Comparison of ENCODE assay signal across 8 mouse cellular contexts in the genomic region with DNA sequence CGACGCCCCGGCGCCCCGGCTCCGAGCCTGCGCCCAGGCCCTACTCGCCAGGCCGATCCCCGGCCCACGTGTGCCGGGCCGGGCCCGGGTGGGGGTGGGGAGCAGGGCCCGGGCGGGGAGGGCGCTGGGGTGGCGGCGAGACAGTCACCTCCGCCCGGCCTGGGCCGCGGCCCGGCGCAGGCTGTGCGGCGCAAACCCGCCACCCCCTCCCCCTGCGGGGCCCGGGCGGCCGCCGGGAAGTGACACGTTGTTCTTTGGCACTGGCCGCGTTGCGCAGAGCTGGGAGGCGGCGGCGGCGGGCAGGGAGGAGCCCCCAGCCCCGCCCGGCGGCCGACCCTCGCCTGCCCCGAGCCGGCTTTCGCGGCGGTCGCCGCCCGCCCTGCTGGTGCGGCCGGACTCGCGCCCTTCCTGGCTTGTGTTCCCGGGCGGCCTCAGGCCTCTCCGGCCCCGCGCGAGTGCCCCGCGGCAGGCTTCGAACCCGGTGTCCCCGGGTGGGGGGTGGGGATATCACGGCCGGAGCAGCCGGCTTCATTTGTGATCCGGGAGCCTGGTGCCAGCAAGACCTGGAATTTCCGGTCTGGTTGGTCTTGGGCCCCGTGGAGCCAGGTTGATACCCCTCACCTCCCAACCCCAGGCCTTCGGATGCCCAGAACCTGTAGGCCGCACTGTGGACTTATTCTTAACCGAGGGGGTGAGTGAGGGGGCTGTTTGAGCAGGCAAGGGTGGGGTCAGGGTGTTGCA. TPM values are rescaled to one million over a fixed set of nuclear protein-coding genes. Genes with fewer than 3 reads are reported as not detected.
DNase-seq lines count a peak whose midpoint lies in the region; ATAC-seq and TF ChIP-seq lines count a peak whose summit lies in the region.

No protein-coding gene starts in this region.

- H3ac ChIP-seq in C2C12 (ENCODE audit: control insufficient read depth, insufficient read length, low read depth) = peak overlapping the region; percentile 94

- under 1% methylated on average over 62 of the region's 78 CpGs for WGBS in embryonic facial prominence, embryonic 11.5 days
- WGBS in heart, embryonic 10.5 days = under 1% methylated on average over 67 of the region's 78 CpGs
- 1% methylated on average over 65 of the region's 78 CpGs for WGBS in kidney, adult 2 months

- H3K4me3 ChIP-seq in C2C12 (ENCODE audit: insufficient read depth, poor library complexity, severe bottlenecking) = peak overlapping the region; percentile 93
- H3K4me3 ChIP-seq in embryonic facial prominence, embryonic 11.5 days (ENCODE audit: low read depth, low read length) = peak overlapping the region; percentile 80
- H3K4me3 ChIP-seq in heart, embryonic 10.5 days = peak overlapping the region; percentile 99
- peak overlapping the region; percentile 98 for H3K4me3 ChIP-seq in kidney, adult 2 months (ENCODE audit: insufficient read depth, low read depth, low read length)

- peaks cover 7% of the 10 kb centered on the region for H3K4me1 ChIP-seq in embryonic facial prominence, embryonic 11.5 days (ENCODE audit: control insufficient read depth, insufficient read depth, low read length)
- H3K4me1 ChIP-seq in heart, embryonic 10.5 days = peaks cover 18% of the 10 kb centered on the region
- peaks cover 5% of the 10 kb centered on the region; the same call in 1 of the 2 replicates for H3K4me1 ChIP-seq in kidney, adult 2 months (ENCODE audit: control insufficient read depth, insufficient read depth, low read length)

- peak; percentile 7 for ATAC-seq in embryonic facial prominence, embryonic 11.5 days (replicated peaks; ENCODE audit: insufficient number of reproducible peaks, low FRiP score, low TSS enrichment, low read depth)

- TF ChIP-seq POLR2A in kidney, adult 2 months (IDR thresholded peaks at IDR 0.05; ENCODE audit: low read depth, low read length) = no peak

- H3K4me2 ChIP-seq in embryonic facial prominence, embryonic 11.5 days (ENCODE audit: low read depth, low read length) = peak overlapping the region; percentile 91

- H3K9ac ChIP-seq in embryonic facial prominence, embryonic 11.5 days (replicated peaks; ENCODE audit: low read length) = peak overlapping the region; percentile 97

- H3K27ac ChIP-seq in embryonic facial prominence, embryonic 11.5 days (replicated peaks; ENCODE audit: low read depth, low read length) = peak overlapping the region; percentile 93
- H3K27ac ChIP-seq in heart, embryonic 10.5 days = peak overlapping the region; percentile 98
- H3K27ac ChIP-seq in kidney, adult 2 months (ENCODE audit: insufficient read depth, low read depth, low read length) = peak overlapping the region; percentile 67

- H3K9me3 ChIP-seq in embryonic facial prominence, embryonic 11.5 days (replicated peaks; ENCODE audit: control insufficient read depth, low read length) = no peaks in the 10 kb centered on the region
- H3K9me3 ChIP-seq in heart, embryonic 10.5 days = no peaks in the 10 kb centered on the region

- H3K27me3 ChIP-seq in C2C12 (ENCODE audit: control insufficient read depth, insufficient read depth, insufficient read length) = no peaks in the 10 kb centered on the region
- no peaks in the 10 kb centered on the region for H3K27me3 ChIP-seq in embryonic facial prominence, embryonic 11.5 days (ENCODE audit: control insufficient read depth, insufficient read depth, low read length)
- H3K27me3 ChIP-seq in heart, embryonic 10.5 days (ENCODE audit: insufficient read depth, poor library complexity, severe bottlenecking) = no peaks in the 10 kb centered on the region
- no peaks in the 10 kb centered on the region for H3K27me3 ChIP-seq in kidney, adult 2 months (replicated peaks; ENCODE audit: control insufficient read depth, insufficient read depth, low read length)

- H3K79me2 ChIP-seq in C2C12 (ENCODE audit: control insufficient read depth, insufficient read depth) = peaks cover 53% of the 10 kb centered on the region

- peaks cover 42% of the 10 kb centered on the region for H3K79me3 ChIP-seq in C2C12 (ENCODE audit: low read depth)

- TF ChIP-seq CTCF in C2C12 (IDR thresholded peaks at IDR 0.05; ENCODE audit: control insufficient read depth, insufficient read depth, insufficient read length) = no peak
- TF ChIP-seq CTCF in kidney, adult 2 months (conservative IDR thresholded peaks at IDR 0.05; ENCODE audit: insufficient read depth, insufficient read length, low read depth, low read length) = no peak

- peak; percentile 54 for DNase-seq in T-cell, adult 2 months (ENCODE audit: low spot score)
- peak; percentile 37 for DNase-seq in embryonic facial prominence, embryonic 11.5 days (ENCODE audit: low spot score)
- no peak for DNase-seq in heart, embryonic 10.5 days (ENCODE audit: low spot score)
- DNase-seq in kidney, adult 2 months = peak; percentile 64
- DNase-seq in lung, adult 18-20 months = peak; percentile 53 to 69
- DNase-seq in ovary, postnatal 14 days (ENCODE audit: low spot score) = peak; percentile 42
- DNase-seq in urinary bladder, postnatal 14 days (ENCODE audit: low spot score) = peak; percentile 75

- peaks cover 39% of the 10 kb centered on the region for H3K36me3 ChIP-seq in C2C12 (ENCODE audit: control insufficient read depth, insufficient read depth)
- H3K36me3 ChIP-seq in embryonic facial prominence, embryonic 11.5 days (replicated peaks; ENCODE audit: control insufficient read depth, insufficient read depth, low read depth, low read length) = peaks cover 9% of the 10 kb centered on the region
- H3K36me3 ChIP-seq in heart, embryonic 10.5 days = peaks cover 44% of the 10 kb centered on the region
- peaks cover 1% of the 10 kb centered on the region; the same call in 1 of the 2 replicates for H3K36me3 ChIP-seq in kidney, adult 2 months (ENCODE audit: control insufficient read depth, insufficient read depth, low read length)

TF ChIP-seq in C2C12, 6 proteins besides CTCF, POLR2A, EP300 and RAD21:
- TF ChIP-seq USF1 (IDR thresholded peaks at IDR 0.05; ENCODE audit: low read depth) = no peak
- no peak for TF ChIP-seq MYOD1 (IDR thresholded peaks at IDR 0.05; ENCODE audit: control insufficient read depth, insufficient read length, low read depth)
- no peak for TF ChIP-seq CEBPB (IDR thresholded peaks at IDR 0.05; ENCODE audit: low read depth)
- TF ChIP-seq MAX (IDR thresholded peaks at IDR 0.05) = no peak
- TF ChIP-seq MYOG (IDR thresholded peaks at IDR 0.05; ENCODE audit: control insufficient read depth, extremely low read depth, insufficient read length) = no peak
- TF ChIP-seq FOSL1 (IDR thresholded peaks at IDR 0.05; ENCODE audit: insufficient read depth, low read length, poor library complexity, severe bottlenecking) = no peak

RNA-seq across cellular contexts. Expression of gene Eif4g1, which starts 5.0 kb away (rescaled TPM):
- polyA plus RNA-seq in C2C12 (2012; fragmentation: generic; extraction: Trizol) = 342 TPM
- 156 TPM in 2 replicates for polyA plus RNA-seq in embryonic facial prominence, embryonic 11.5 days (2014; fragmentation: Nextera tagmentation; extraction: Ambion mirVana)
- polyA plus RNA-seq in heart, embryonic 10.5 days (2016; fragmentation: Nextera tagmentation; extraction: Ambion mirVana) = 188 and 226 TPM in 2 replicates
- polyA plus RNA-seq in kidney, adult 2 months (2012; rRNA removed) = 262 and 316 TPM in 2 replicates

RNA-seq across cellular contexts. Expression of gene Fam131a, which starts 19.9 kb away (rescaled TPM):
- 0.05 TPM for polyA plus RNA-seq in C2C12 (2012; fragmentation: generic; extraction: Trizol)
- polyA plus RNA-seq in embryonic facial prominence, embryonic 11.5 days (2014; fragmentation: Nextera tagmentation; extraction: Ambion mirVana) = 3.9 and 4.4 TPM in 2 replicates
- 2.5 TPM in 2 replicates for polyA plus RNA-seq in heart, embryonic 10.5 days (2016; fragmentation: Nextera tagmentation; extraction: Ambion mirVana)
- 3.6 and 4.7 TPM in 2 replicates for polyA plus RNA-seq in kidney, adult 2 months (2012; rRNA removed)

RNA-seq across cellular contexts. Expression of gene Psmd2, which starts 21.7 kb away (rescaled TPM):
- polyA plus RNA-seq in C2C12 (2012; fragmentation: generic; extraction: Trizol) = 297 TPM
- 500 and 501 TPM in 2 replicates for polyA plus RNA-seq in embryonic facial prominence, embryonic 11.5 days (2014; fragmentation: Nextera tagmentation; extraction: Ambion mirVana)
- polyA plus RNA-seq in heart, embryonic 10.5 days (2016; fragmentation: Nextera tagmentation; extraction: Ambion mirVana) = 385 and 393 TPM in 2 replicates
- 90.4 and 96.9 TPM in 2 replicates for polyA plus RNA-seq in kidney, adult 2 months (2012; rRNA removed)

RNA-seq across cellular contexts. Expression of gene Ece2, which starts 43.5 kb away (rescaled TPM):
- 5.0 TPM for polyA plus RNA-seq in C2C12 (2012; fragmentation: generic; extraction: Trizol)
- polyA plus RNA-seq in embryonic facial prominence, embryonic 11.5 days (2014; fragmentation: Nextera tagmentation; extraction: Ambion mirVana) = 2.4 and 2.5 TPM in 2 replicates
- polyA plus RNA-seq in heart, embryonic 10.5 days (2016; fragmentation: Nextera tagmentation; extraction: Ambion mirVana) = 0.95 and 1.4 TPM in 2 replicates
- polyA plus RNA-seq in kidney, adult 2 months (2012; rRNA removed) = 0.37 TPM in 1 of 2 replicates, not detected in the other

RNA-seq across cellular contexts. Expression of gene Polr2h, which starts 44.3 kb away (rescaled TPM):
- polyA plus RNA-seq in C2C12 (2012; fragmentation: generic; extraction: Trizol) = 104 TPM
- 120 and 124 TPM in 2 replicates for polyA plus RNA-seq in embryonic facial prominence, embryonic 11.5 days (2014; fragmentation: Nextera tagmentation; extraction: Ambion mirVana)
- polyA plus RNA-seq in heart, embryonic 10.5 days (2016; fragmentation: Nextera tagmentation; extraction: Ambion mirVana) = 68.8 and 103 TPM in 2 replicates
- polyA plus RNA-seq in kidney, adult 2 months (2012; rRNA removed) = 14.0 and 22.4 TPM in 2 replicates
